Mouse (Mus musculus) C2C12 (cell line): ENCODE data around the gene Rxylt1. TPM values are rescaled to one million over a fixed set of nuclear protein-coding genes. Genes with fewer than 3 reads are reported as not detected.

ENCODE experiments used
- H3K27me3 ChIP-seq: one replicate; pipeline ENCODE4 v1.6.1; 2011; ENCODE audit not compliant: control insufficient read depth, insufficient read depth, insufficient read length
- H3K36me3 ChIP-seq: one replicate; pipeline ENCODE4 v1.6.1; 2011; ENCODE audit not compliant: control insufficient read depth, insufficient read depth
- H3K4me3 ChIP-seq: one replicate; pipeline ENCODE4 v1.5.1; 2011; ENCODE audit warnings: mild to moderate bottlenecking, control low read depth; ENCODE audit not compliant: poor library complexity, insufficient read depth, severe bottlenecking
- H3K79me2 ChIP-seq: one replicate; pipeline ENCODE4 v1.6.1; 2011; ENCODE audit not compliant: control insufficient read depth, insufficient read depth
- H3K79me3 ChIP-seq: one replicate; pipeline ENCODE4 v1.6.1; 2011; ENCODE audit warnings: low read depth, control low read depth
- H3ac ChIP-seq: one replicate; pipeline ENCODE3; 2011; ENCODE audit warnings: low read depth; ENCODE audit not compliant: control insufficient read depth, insufficient read length
- CEBPB ChIP-seq: IDR thresholded peaks from one replicate; pipeline ENCODE4 v1.6.1; 2011; ENCODE audit warnings: low read depth, mild to moderate bottlenecking, control low read depth, moderate library complexity
- CTCF ChIP-seq: IDR thresholded peaks from one replicate; pipeline ENCODE4 v1.5.1; 2011; ENCODE audit not compliant: control insufficient read depth, insufficient read depth, insufficient read length
- FOSL1 ChIP-seq: IDR thresholded peaks from one replicate; pipeline ENCODE4 v1.8.0; 2011; ENCODE audit warnings: mild to moderate bottlenecking, low read length; ENCODE audit not compliant: poor library complexity, insufficient read depth, severe bottlenecking
- MAX ChIP-seq: IDR thresholded peaks from one replicate; pipeline ENCODE4 v1.6.1; 2011; ENCODE audit warnings: mild to moderate bottlenecking, control low read depth
- MYOD1 ChIP-seq: IDR thresholded peaks from one replicate; pipeline ENCODE4 v1.6.1; 2011; ENCODE audit warnings: low read depth; ENCODE audit not compliant: control insufficient read depth, insufficient read length
- MYOG ChIP-seq: IDR thresholded peaks from one replicate; pipeline ENCODE4 v1.6.1; 2011; ENCODE audit not compliant: control insufficient read depth, insufficient read length; ENCODE audit errors: extremely low read depth
- USF1 ChIP-seq: IDR thresholded peaks from one replicate; pipeline ENCODE4 v1.6.1; 2011; ENCODE audit warnings: low read depth, mild to moderate bottlenecking, control low read depth, moderate library complexity
- polyA plus RNA-seq: library from polyadenylated mRNA; unstranded; fragments of >200 nt; fragmentation: generic; extraction: Trizol; gene quantifications from one replicate; pipeline ENCODE4 v1.2.1, GENCODE M21; 2012; ENCODE audit warnings: missing spikeins

Gene Rxylt1
- polyA plus RNA-seq, 1 experiment, result 27.7 TPM

- no peak overlapping the region for H3K4me3 ChIP-seq
- H3K27me3 ChIP-seq, result no peaks in the 10 kb centered on the region
- no peak for TF ChIP-seq MYOD1
- no peak for TF ChIP-seq USF1
- no peak for TF ChIP-seq MAX
- no peak for TF ChIP-seq CTCF
- no peak for TF ChIP-seq CEBPB
- no peak for TF ChIP-seq MYOG
- no peak for TF ChIP-seq FOSL1
- no peaks in the 10 kb centered on the region for H3K79me2 ChIP-seq
- no peaks in the 10 kb centered on the region for H3K79me3 ChIP-seq
- no peak overlapping the region for H3ac ChIP-seq
- H3K36me3 ChIP-seq, result no peaks in the 10 kb centered on the region
These were observed 9.5 kb upstream of the Rxylt1 start for GRCm38 (mm10) chr10:122106633-122107028.

- no peaks in the 10 kb centered on the region for H3K27me3 ChIP-seq
- TF ChIP-seq CTCF (no peak), USF1 (no peak), MYOG (no peak)
- H3ac ChIP-seq, result no peak overlapping the region
- no peaks in the 10 kb centered on the region for H3K79me3 ChIP-seq
- no peaks in the 10 kb centered on the region for H3K36me3 ChIP-seq
- H3K79me2 ChIP-seq, result no peaks in the 10 kb centered on the region
- no peak overlapping the region for H3K4me3 ChIP-seq
These were observed 8.9 kb upstream of the Rxylt1 start for GRCm38 (mm10) chr10:122105889-122106632.

DNA sequence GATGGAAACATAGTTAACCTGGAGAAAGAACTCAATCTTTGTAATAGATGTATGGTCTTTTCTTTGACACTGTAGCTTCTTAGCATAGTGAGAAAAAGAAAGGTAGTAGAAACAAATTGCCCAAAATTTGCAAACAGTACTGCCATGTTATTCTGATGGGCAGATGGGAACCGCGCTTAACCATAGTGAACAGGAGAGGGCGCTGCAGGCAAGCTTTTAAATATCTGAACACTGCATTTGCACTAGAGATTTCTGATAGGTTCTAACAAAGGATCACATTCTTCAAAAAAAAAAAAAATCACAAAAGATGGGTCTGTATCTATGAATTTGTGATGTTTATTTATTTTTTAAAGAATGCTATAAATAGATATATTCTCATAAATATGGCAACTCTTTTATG lies 8.2 kb upstream of the Rxylt1 start:
- H3K4me3 ChIP-seq, result no peak overlapping the region
- no peaks in the 10 kb centered on the region for H3K79me3 ChIP-seq
- H3K36me3 ChIP-seq, result no peaks in the 10 kb centered on the region
- no peaks in the 10 kb centered on the region for H3K79me2 ChIP-seq
- no peak overlapping the region for H3ac ChIP-seq
- no peak for TF ChIP-seq CEBPB
- TF ChIP-seq FOSL1, result no peak
- peak; percentile 14 for TF ChIP-seq CTCF
- no peak for TF ChIP-seq MYOG
- H3K27me3 ChIP-seq, result no peaks in the 10 kb centered on the region

GRCm38 (mm10) chr10:122102675-122103074 lies 5.5 kb upstream of the Rxylt1 start:
- Histone ChIP-seq H3K79me3 (no peaks in the 10 kb centered on the region), H3K27me3 (no peaks in the 10 kb centered on the region), H3K4me3 (no peak overlapping the region), H3ac (no peak overlapping the region), H3K79me2 (no peaks in the 10 kb centered on the region), H3K36me3 (no peaks in the 10 kb centered on the region)
- TF ChIP-seq MAX (no peak), USF1 (no peak), FOSL1 (no peak)

- Histone ChIP-seq H3K4me3 (peak overlapping the region; percentile 51), H3K27me3 (no peaks in the 10 kb centered on the region), H3K79me3 (peaks cover 4% of the 10 kb centered on the region), H3ac (peak overlapping the region; percentile 81), H3K79me2 (peaks cover 28% of the 10 kb centered on the region), H3K36me3 (peaks cover 30% of the 10 kb centered on the region)
- TF ChIP-seq FOSL1 (no peak), MAX (peak; percentile 56), USF1 (peak; percentile 80), MYOG (no peak), CTCF (no peak), CEBPB (no peak), MYOD1 (no peak)
These were observed 650 bp downstream of the Rxylt1 start for GRCm38 (mm10) chr10:122096462-122096979.

DNA sequence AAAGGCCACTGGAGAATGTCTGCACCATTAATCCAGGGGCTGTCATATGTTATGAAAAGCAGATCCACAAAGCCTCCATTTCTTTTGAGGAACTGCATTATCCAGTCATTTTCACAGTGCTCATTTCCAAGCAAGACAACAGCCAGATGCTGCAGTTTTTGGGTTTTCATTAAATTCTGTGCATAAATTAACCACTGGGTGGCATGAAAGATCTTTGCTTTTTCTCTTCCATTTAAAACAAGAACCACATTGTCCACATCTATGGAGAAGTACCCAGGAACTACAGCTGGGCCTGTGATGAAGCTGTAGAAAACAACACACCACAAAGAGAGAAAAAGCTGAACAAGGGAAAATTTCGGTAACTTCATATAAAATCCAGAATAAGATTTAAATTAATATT lies 6.7 kb downstream of the Rxylt1 start:
- Histone ChIP-seq H3K27me3 (no peaks in the 10 kb centered on the region), H3K36me3 (peaks cover 77% of the 10 kb centered on the region), H3K4me3 (no peak overlapping the region), H3K79me2 (peaks cover 21% of the 10 kb centered on the region), H3K79me3 (no peaks in the 10 kb centered on the region), H3ac (no peak overlapping the region)
- no peak for TF ChIP-seq FOSL1
